Mouse (Mus musculus) lung, postnatal 25 days (tissue): ENCODE data around the gene Kcnk4.
"Not testable (repeated sequence)": the region's sequence is repeated elsewhere in the genome, so short reads cannot be mapped to it uniquely, and the experiment has no call there.

Source experiments
- DNase-seq: peaks from one replicate; pipeline ENCODE4 v3.0.0; 2022; ENCODE audit warnings: low spot score

Gene Kcnk4

GRCm38 (mm10) chr19:6916496-6916895 is 17.8 kb downstream of the Kcnk4 start:
- no peak for DNase-seq

- no peak for DNase-seq
These were observed 19.0 kb downstream of the Kcnk4 start for GRCm38 (mm10) chr19:6915276-6915675.

GRCm38 (mm10) chr19:6914540-6914939 is 19.8 kb downstream of the Kcnk4 start:
- DNase-seq, result no peak

GRCm38 (mm10) chr19:6913991-6914390 is 20.3 kb downstream of the Kcnk4 start:
- no peak for DNase-seq

GRCm38 (mm10) chr19:6913036-6913435 is 21.3 kb downstream of the Kcnk4 start:
- DNase-seq, result no peak

GRCm38 (mm10) chr19:6912205-6912970 is 21.9 kb downstream of the Kcnk4 start:
- no peak for DNase-seq

- no peak for DNase-seq
These were observed 22.9 kb downstream of the Kcnk4 start for GRCm38 (mm10) chr19:6911101-6912074.

- DNase-seq, result peak; percentile 37
These were observed 24.0 kb downstream of the Kcnk4 start for GRCm38 (mm10) chr19:6910306-6910705.

- DNase-seq, result peak; percentile 92
These were observed 24.6 kb downstream of the Kcnk4 start, which contains the start of the genes Trmt112 and Prdx5 for GRCm38 (mm10) chr19:6909507-6910289. Gene Trmt112 (plus strand): TSS chr19:6909698. Gene Prdx5 (minus strand): TSS chr19:6910106.

GRCm38 (mm10) chr19:6909021-6909420 is 25.3 kb downstream of the Kcnk4 start:
- no peak for DNase-seq

GRCm38 (mm10) chr19:6907811-6908540 is 26.3 kb downstream of the Kcnk4 start:
- DNase-seq, result peak; percentile 36

- no peak for DNase-seq
These were observed 27.2 kb downstream of the Kcnk4 start for GRCm38 (mm10) chr19:6907094-6907493.

GRCm38 (mm10) chr19:6906199-6906598 is 28.1 kb downstream of the Kcnk4 start:
- no peak for DNase-seq

GRCm38 (mm10) chr19:6905498-6906159 is 28.7 kb downstream of the Kcnk4 start:
- no peak for DNase-seq

GRCm38 (mm10) chr19:6904846-6905245 is 29.5 kb downstream of the Kcnk4 start:
- DNase-seq, result no peak

- no peak for DNase-seq
These were observed 31.3 kb downstream of the Kcnk4 start for GRCm38 (mm10) chr19:6903031-6903430.

- no peak for DNase-seq
These were observed 34.7 kb downstream of the Kcnk4 start for GRCm38 (mm10) chr19:6899641-6900040.

- DNase-seq, result not testable (repeated sequence)
These were observed 38.6 kb downstream of the Kcnk4 start for GRCm38 (mm10) chr19:6895608-6896305.

GRCm38 (mm10) chr19:6893731-6894451 is 40.4 kb downstream of the Kcnk4 start:
- no peak for DNase-seq
